Mouse (Mus musculus) embryonic facial prominence, embryonic 12.5 days (tissue): ENCODE data around the gene Fam3c. TPM values are rescaled to one million over a fixed set of nuclear protein-coding genes. Genes with fewer than 3 reads are reported as not detected.

Experiments used
- ATAC-seq: fragments of 200-750 bp; cut with Nextera tagmentation; 2 replicates; pipeline ENCODE4 v1.8.0; 2017; ENCODE audit not compliant: insufficient number of reproducible peaks, insufficient read depth, low FRiP score, low TSS enrichment
- H3K27ac ChIP-seq: fragments of 300-500 bp; sonication (generic); 2 replicates; pipeline ENCODE4 v1.5.1; 2016; ENCODE audit warnings: mild to moderate bottlenecking
- H3K27me3 ChIP-seq: fragments of 300-500 bp; sonication (generic); 2 replicates; pipeline ENCODE4 v1.6.1; 2016; ENCODE audit warnings: mild to moderate bottlenecking, moderate library complexity
- H3K36me3 ChIP-seq: fragments of 300-500 bp; sonication (generic); 2 replicates; pipeline ENCODE4 v1.6.1; 2016; ENCODE audit warnings: mild to moderate bottlenecking
- H3K4me1 ChIP-seq: fragments of 300-500 bp; sonication (generic); 2 replicates; pipeline ENCODE4 v1.6.1; 2016
- H3K4me2 ChIP-seq: fragments of 300-500 bp; sonication (generic); replicated peaks from 2 replicates; pipeline ENCODE4 v1.6.1; 2016; ENCODE audit warnings: mild to moderate bottlenecking, moderate library complexity
- H3K4me3 ChIP-seq: fragments of 300-500 bp; sonication (generic); 2 replicates; pipeline ENCODE4 v1.5.1; 2016; ENCODE audit warnings: mild to moderate bottlenecking
- H3K9ac ChIP-seq: fragments of 300-500 bp; sonication (generic); 2 replicates; pipeline ENCODE4 v1.6.1; 2016; ENCODE audit warnings: mild to moderate bottlenecking, moderate library complexity
- H3K9me3 ChIP-seq: fragments of 300-500 bp; sonication (generic); 2 replicates; pipeline ENCODE4 v1.6.1; 2016; ENCODE audit warnings: mild to moderate bottlenecking, moderate library complexity
- WGBS: fragments of 180-500 bp; shearing (Covaris S2); methylation state at CpG from one replicate; pipeline ENCODE4 v1.1.7; 2016; 5-methylcytosine and 5-hydroxymethylcytosine counted together
- polyA plus RNA-seq: library from polyadenylated mRNA; unstranded; fragments of >200 nt; fragmentation: Nextera tagmentation; extraction: Ambion mirVana; gene quantifications from 2 replicates; pipeline ENCODE4 v1.2.1, GENCODE M21; 2016

The Fam3c gene
- polyA plus RNA-seq, 1 experiment from 2014 or later = 49.3 TPM

GRCm38 (mm10) chr6:22289461-22290021 lies 66.5 kb downstream of the Fam3c start:
- WGBS = under 1% methylated on average over 21 of the region's 21 CpGs
- peak overlapping the region; percentile 39; the same call in 1 of the 2 replicates for H3K9ac ChIP-seq
- H3K9me3 ChIP-seq = no peaks in the 10 kb centered on the region
- no peak overlapping the region for H3K27ac ChIP-seq
- no peaks in the 10 kb centered on the region for H3K36me3 ChIP-seq
- H3K27me3 ChIP-seq = peaks cover 28% of the 10 kb centered on the region
- peak overlapping the region; percentile 41 for H3K4me3 ChIP-seq
- peaks cover 18% of the 10 kb centered on the region for H3K4me1 ChIP-seq
- peak overlapping the region; percentile 86 for H3K4me2 ChIP-seq
- no peak for ATAC-seq

GRCm38 (mm10) chr6:22288737-22289460 lies 67.1 kb downstream of the Fam3c start:
- Histone ChIP-seq H3K4me2 (peak overlapping the region; percentile 86), H3K27ac (no peak overlapping the region), H3K9ac (peak overlapping the region; percentile 39; the same call in 1 of the 2 replicates), H3K27me3 (peaks cover 28% of the 10 kb centered on the region), H3K9me3 (no peaks in the 10 kb centered on the region), H3K4me3 (peak overlapping the region; percentile 41), H3K4me1 (peaks cover 18% of the 10 kb centered on the region), H3K36me3 (no peaks in the 10 kb centered on the region)
- under 1% methylated on average over 38 of the region's 38 CpGs for WGBS
- ATAC-seq = peak; percentile 80

GRCm38 (mm10) chr6:22288004-22288736 lies 67.9 kb downstream of the Fam3c start, which contains the start of gene Wnt16:
Gene Wnt16 (plus strand): TSS chr6:22288227.
- Histone ChIP-seq H3K9me3 (no peaks in the 10 kb centered on the region), H3K36me3 (no peaks in the 10 kb centered on the region), H3K27me3 (peaks cover 28% of the 10 kb centered on the region), H3K4me3 (peak within 1 kb of the TSS; percentile 41), H3K4me1 (peaks cover 18% of the 10 kb centered on the region), H3K4me2 (peak within 1 kb of the TSS; percentile 86), H3K9ac (peak within 1 kb of the TSS; percentile 39; the same call in 1 of the 2 replicates), H3K27ac (no peak within 1 kb of the TSS)
- 2% methylated on average over 20 of the region's 20 CpGs for whole genome bisulfite sequencing
- peak; percentile 67 for ATAC-seq

GRCm38 (mm10) chr6:22282405-22282804 lies 73.6 kb downstream of the Fam3c start:
- H3K4me3 ChIP-seq = no peak overlapping the region
- H3K36me3 ChIP-seq = no peaks in the 10 kb centered on the region
- no peak overlapping the region for H3K4me2 ChIP-seq
- H3K27me3 ChIP-seq = peaks cover 6% of the 10 kb centered on the region; the same call in 1 of the 2 replicates
- no peak overlapping the region for H3K9ac ChIP-seq
- peaks cover 11% of the 10 kb centered on the region; the same call in 1 of the 2 replicates for H3K4me1 ChIP-seq
- no peak overlapping the region for H3K27ac ChIP-seq
- WGBS = 87% methylated on average over 4 of the region's 4 CpGs
- ATAC-seq = no peak
- no peaks in the 10 kb centered on the region for H3K9me3 ChIP-seq

- H3K4me1 ChIP-seq = peaks cover 11% of the 10 kb centered on the region; the same call in 1 of the 2 replicates
- no peaks in the 10 kb centered on the region for H3K27me3 ChIP-seq
- H3K9me3 ChIP-seq = no peaks in the 10 kb centered on the region
- H3K36me3 ChIP-seq = no peaks in the 10 kb centered on the region
- peak overlapping the region; percentile 51 for H3K27ac ChIP-seq
- H3K4me3 ChIP-seq = no peak overlapping the region
- H3K9ac ChIP-seq = no peak overlapping the region
- H3K4me2 ChIP-seq = 0 out of 2 replicates have a peak overlapping the region, but pooled peaks have one; percentile 14
- 33% methylated on average over 14 of the region's 14 CpGs for WGBS
- ATAC-seq = peak; percentile 56; the same call in 1 of the 2 replicates
Measured at GRCm38 (mm10) chr6:22280217-22280861, 75.7 kb downstream of the Fam3c start.

- ATAC-seq = no peak
- Histone ChIP-seq H3K4me3 (no peak overlapping the region), H3K4me2 (no peak overlapping the region), H3K9ac (no peak overlapping the region), H3K9me3 (no peaks in the 10 kb centered on the region), H3K4me1 (peaks cover 11% of the 10 kb centered on the region; the same call in 1 of the 2 replicates), H3K27ac (no peak overlapping the region), H3K36me3 (no peaks in the 10 kb centered on the region), H3K27me3 (no peaks in the 10 kb centered on the region)
- WGBS = 88% methylated on average over 3 of the region's 3 CpGs
Measured at GRCm38 (mm10) chr6:22277941-22278340, 78.1 kb downstream of the Fam3c start.

GRCm38 (mm10) chr6:22269840-22270521 lies 86.1 kb downstream of the Fam3c start:
- no peaks in the 10 kb centered on the region for H3K9me3 ChIP-seq
- 73% methylated on average over 8 of the region's 8 CpGs for WGBS
- ATAC-seq = no peak
- no peak overlapping the region for H3K4me2 ChIP-seq
- no peak overlapping the region for H3K9ac ChIP-seq
- no peak overlapping the region for H3K4me3 ChIP-seq
- H3K36me3 ChIP-seq = no peaks in the 10 kb centered on the region
- H3K27ac ChIP-seq = no peak overlapping the region
- H3K4me1 ChIP-seq = peaks cover 4% of the 10 kb centered on the region; the same call in 1 of the 2 replicates
- H3K27me3 ChIP-seq = no peaks in the 10 kb centered on the region

GRCm38 (mm10) chr6:22268677-22269076 lies 87.4 kb downstream of the Fam3c start:
- no peaks in the 10 kb centered on the region for H3K9me3 ChIP-seq
- no peak overlapping the region for H3K4me3 ChIP-seq
- H3K27ac ChIP-seq = no peak overlapping the region
- H3K9ac ChIP-seq = no peak overlapping the region
- H3K36me3 ChIP-seq = no peaks in the 10 kb centered on the region
- H3K27me3 ChIP-seq = no peaks in the 10 kb centered on the region
- H3K4me2 ChIP-seq = no peak overlapping the region
- no peak for ATAC-seq
- peaks cover 4% of the 10 kb centered on the region; the same call in 1 of the 2 replicates for H3K4me1 ChIP-seq

- Histone ChIP-seq H3K27ac (no peak overlapping the region), H3K4me3 (no peak overlapping the region), H3K4me1 (peaks cover 4% of the 10 kb centered on the region; the same call in 1 of the 2 replicates), H3K36me3 (no peaks in the 10 kb centered on the region), H3K9me3 (no peaks in the 10 kb centered on the region), H3K27me3 (no peaks in the 10 kb centered on the region), H3K4me2 (no peak overlapping the region), H3K9ac (no peak overlapping the region)
- 65% methylated on average over 5 of the region's 5 CpGs for WGBS
- ATAC-seq = no peak
Measured at GRCm38 (mm10) chr6:22267807-22268667, 88.0 kb downstream of the Fam3c start.

GRCm38 (mm10) chr6:22266018-22266417 lies 90.0 kb downstream of the Fam3c start:
- no peak overlapping the region for H3K9ac ChIP-seq
- H3K36me3 ChIP-seq = no peaks in the 10 kb centered on the region
- H3K9me3 ChIP-seq = no peaks in the 10 kb centered on the region
- 86% methylated on average over 4 of the region's 4 CpGs for WGBS
- no peak overlapping the region for H3K4me3 ChIP-seq
- no peak for ATAC-seq
- H3K27me3 ChIP-seq = no peaks in the 10 kb centered on the region
- H3K4me1 ChIP-seq = peaks cover 4% of the 10 kb centered on the region; the same call in 1 of the 2 replicates
- H3K4me2 ChIP-seq = no peak overlapping the region
- no peak overlapping the region for H3K27ac ChIP-seq
